Mouse (Mus musculus) natural killer cell, adult 2 months (primary cell): ENCODE data around the gene Slc12a6.

Source experiments
- DNase-seq, 2 experiments: peaks; one replicate each; pipeline ENCODE4 v3.0.0; 2022; ENCODE audit warnings: low spot score in 2 of 2

Gene Slc12a6

DNA sequence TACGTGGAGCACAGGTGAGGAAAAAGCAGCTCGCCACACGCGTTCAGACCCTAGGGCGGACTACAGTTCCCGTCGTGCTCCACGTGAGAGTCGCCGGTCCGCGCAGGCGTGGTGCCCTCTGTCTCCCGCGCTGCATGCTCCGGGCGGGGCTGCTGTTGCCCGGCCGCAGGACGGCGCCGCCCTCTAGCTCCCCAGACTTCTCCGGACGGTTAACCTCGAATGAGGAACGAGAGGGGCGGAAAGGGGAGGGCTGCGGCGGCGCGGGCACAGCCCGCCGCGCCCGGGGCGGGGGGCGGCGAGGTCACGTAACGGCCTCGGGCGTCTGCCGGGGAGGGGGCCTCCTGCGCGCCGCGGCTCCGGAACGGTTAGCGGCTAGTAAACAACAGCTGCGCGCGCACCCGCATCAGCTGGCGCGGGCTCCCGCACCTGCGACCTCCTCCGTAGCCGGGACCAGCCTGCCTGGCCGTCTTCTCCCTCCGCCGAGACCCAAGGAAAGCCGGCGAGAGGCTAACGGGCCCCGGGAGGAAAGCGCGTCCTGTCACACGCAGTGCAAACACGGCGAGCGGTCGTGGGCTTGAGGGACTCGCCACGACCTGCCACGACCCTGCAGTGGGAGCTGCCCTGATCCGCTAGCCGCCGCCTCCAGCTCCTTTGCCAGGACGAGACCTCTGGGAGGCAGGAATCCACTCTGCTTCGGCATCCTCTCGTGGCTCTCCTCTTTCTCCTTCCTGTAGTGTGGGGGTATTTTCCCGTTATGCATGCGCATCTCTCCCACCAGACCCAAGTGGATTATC is at the start of gene Slc12a6:
Gene Slc12a6 (plus strand): TSS at position 378 of the 794 bp plus-strand sequence.
- peak; percentile 86 to 92 for DNase-seq

DNA sequence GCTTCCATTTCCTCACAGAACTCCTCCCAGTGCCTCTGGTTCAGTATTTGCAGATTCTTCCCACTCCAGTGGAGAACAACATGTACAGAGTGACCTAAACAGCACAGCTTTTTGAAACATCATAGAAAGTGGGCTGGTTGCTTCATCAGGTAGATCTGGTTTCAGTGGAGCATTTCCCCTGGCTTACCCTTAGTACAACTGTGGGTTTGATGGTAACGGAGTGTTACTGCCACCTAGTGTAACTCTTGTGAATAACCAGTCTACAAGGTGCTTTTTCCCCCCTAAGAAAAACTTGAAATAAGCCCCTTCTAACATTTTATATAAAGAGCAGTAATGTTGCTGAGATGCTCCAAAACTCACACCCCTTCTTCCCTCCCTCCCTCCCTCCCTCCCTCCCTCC is 49.6 kb upstream of the Slc12a6 start:
- DNase-seq = peak in 1 of 2 experiments; percentile 12

DNA sequence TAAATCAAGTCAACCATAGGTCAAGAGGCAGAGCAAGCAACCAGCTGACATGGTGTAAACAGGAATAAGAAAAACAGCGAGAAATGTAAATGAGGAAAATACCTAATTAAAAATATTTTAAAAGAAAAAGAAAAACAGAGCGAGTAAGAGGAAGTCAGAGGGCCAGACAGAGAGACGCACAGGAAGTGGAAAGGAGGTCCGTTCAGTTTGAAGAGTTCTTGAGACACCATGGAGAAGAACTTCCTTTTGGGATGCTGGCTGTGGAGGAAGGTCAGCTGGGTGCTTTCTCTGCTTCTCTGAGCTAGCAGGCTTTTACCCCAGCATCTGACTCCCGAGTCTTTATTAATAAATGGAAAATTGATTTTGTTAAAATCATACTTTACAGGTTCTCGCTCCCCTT is 48.0 kb upstream of the Slc12a6 start:
- no peak for DNase-seq

DNA sequence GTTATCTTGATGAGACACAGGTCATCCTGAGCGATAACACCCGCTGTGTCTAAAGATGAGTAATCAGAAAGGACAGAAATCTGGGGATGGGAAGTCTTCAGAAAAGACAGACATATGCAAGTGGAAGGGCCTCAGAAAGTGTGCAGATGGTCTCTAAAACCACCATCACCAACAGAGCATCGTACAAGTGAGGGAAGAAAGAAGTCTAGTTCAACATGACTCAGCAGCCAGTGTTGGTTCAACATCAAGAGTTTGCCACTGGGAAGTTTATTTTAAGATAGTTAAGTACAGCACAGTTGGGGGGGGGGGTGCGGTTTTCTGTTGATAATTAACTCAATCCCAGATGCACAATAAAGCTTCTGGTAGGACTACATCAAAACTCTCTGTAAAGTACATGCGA is 44.7 kb upstream of the Slc12a6 start:
- no peak for DNase-seq

DNA sequence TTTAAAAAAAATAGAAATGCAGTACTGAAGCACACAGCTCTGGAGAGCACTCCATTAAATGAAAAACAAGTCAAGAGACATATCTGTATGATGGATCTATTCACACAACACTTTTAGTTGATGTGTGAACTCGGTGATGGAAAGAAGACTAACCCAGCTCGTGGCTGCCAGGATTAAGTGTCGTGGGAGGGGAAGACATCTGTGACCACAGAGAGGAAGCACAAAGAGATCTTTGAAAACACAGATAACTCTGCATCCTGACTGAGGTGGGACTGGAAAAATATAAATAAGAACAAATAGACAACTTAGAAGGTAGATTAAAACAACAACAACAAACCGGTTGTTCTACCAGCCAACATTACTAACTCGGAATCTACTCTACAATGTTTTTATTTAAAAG is 43.0 kb upstream of the Slc12a6 start:
- no peak for DNase-seq

DNA sequence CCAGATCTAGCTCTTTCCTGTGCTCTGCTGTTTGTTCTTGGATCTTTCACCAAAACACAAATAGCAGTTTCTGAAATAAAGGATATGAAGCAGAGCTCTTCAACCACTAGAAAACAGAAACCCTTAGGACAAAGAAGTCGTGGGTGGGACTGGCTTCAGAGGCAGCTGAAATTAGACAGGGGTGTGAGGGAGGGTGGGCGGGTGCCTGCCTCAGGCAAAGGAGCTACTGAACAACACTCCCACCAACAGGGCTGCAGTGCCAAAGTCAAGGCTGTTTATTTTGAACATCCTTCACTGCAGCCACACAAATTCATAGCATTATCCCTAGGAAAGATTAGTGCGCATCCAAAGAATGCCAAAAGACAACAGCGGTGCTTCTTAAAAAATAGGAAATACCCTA is 41.3 kb upstream of the Slc12a6 start:
- DNase-seq = no peak

DNA sequence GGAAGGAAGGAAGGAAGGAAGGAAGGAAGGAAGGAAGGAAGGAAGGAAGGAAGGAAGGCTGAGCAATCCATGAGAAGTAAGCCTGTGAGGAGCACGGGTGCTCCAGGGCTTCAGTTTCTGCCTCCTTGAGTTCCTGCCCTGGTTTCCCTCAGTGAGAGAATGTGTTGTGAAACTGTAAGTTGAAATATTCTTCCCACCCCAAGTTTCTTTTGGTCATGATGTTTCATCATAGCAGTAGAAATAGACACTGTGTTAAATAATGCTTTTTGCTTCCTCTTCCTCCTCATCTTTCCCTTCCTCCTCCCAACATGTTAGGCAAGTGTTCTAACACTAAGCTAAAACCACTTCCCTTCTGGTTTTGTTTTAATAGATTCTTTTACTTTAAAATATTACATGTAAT is 33.0 kb upstream of the Slc12a6 start:
- DNase-seq = no peak

DNA sequence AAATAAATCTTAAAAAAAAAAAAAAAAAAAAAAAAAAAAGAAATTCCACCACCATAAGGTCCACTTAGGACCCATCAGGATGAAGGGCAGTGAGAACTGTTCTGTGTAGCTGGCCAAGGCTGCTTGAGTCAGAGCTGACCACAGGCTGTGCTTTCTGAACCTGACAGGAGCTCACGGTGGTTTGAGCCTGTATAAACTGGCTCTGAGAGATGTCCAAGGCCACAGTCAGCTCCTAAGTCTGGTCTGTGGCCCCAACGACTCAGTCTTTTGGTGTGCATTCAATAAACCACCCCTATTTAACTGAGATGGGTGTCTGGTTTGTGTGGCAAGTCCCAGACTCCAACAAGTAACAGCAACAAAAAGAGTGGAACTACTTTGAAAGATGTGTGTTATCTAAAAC is 29.0 kb upstream of the Slc12a6 start:
- no peak for DNase-seq

DNA sequence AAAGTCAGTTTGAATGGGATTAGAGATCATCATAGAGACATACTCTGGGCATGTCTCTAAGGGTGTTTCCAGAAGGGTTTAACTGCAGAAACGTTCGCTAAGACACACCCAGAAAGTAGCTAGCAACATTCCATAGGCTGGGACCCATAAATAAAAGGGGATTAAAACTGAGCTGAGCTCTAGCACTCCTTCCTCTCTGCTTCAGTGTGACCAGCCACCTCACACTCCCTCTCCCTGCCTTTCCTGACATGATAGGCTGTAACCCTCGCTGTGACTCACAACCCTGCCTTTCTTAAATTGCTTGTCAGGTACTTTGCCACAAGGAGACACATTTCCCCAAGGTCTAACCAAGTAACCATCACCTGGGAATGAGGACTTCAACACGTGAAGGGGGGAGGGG is 27.6 kb upstream of the Slc12a6 start:
- DNase-seq = no peak

DNA sequence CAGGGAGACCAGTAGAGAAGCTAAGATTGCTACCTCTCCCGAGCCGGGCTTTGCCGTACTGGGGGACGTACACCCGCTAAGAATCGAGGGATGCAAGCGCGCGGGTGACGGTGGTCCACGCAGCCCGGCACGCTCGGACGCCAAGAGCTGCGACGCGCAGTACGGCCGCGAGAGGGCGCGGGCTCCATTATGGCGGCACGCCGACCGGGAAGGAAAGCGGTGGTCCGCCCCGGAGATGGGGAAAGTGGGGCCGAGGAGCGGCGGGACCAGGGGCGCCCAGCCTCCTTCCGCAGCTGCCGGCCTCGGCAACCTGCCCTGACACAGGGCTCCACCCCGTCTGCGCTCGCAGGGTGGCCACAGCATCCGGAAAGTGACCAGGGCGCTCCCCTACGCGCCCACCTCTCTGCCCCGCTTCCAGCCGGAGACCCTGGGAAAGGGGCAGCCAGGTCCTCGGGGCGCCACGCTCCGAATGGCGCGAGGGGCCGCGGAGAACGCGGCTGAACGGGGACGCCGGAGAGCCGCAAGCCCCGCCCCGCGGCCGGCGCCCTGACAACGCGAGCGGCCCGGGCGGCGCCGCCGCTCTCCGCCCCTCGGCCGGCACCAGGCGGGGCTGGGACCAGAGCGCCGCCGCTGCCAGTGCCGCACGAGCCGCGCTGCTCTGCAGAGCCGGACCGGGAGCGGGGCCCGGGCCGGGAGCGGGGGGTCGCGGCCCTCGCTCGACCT is 26.3 kb upstream of the Slc12a6 start, which contains the start of gene Lpcat4:
Gene Lpcat4 (plus strand): TSS at position 257 of the 723 bp plus-strand sequence.
- peak; percentile 76 to 82 for DNase-seq

DNA sequence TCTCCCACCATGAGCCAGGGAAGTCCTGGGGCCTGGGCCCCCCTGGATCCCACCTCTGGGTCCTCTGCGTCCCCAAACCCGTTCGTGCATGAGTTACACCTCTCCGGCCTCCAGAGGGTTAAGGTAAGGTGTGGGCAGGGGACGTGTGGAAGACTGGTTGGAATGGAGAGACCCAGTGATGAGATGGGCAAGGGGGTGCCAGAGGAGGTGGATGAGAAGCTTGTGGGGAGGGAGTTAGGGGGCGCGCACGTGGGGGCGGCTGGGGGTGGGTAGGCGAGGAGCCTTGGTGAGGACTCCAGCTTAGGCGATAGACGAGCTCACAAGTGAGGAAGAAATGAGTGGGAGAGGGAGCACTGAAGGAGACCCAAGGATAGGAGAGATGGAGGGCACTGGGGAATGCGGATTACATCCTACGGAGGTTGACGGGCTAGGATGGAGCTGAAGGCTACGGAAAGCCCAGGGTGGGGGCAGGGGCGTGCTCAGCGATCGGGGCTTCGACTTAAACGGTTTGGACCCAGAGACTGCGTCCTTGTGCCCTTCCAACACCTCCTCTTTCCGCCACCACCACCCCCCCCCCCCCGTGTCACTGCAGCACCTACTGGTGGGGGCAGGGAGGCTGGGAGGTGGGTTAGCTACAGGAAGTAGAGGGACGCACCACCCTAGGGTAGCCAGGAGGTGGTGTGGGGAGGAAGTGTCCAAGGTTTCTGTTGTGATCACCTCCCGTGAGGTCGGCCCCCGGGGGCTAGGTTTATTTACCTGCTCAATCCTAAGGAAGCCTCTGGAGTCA is 25.5 kb upstream of the Slc12a6 start:
- peak; percentile 39 to 49 for DNase-seq

DNA sequence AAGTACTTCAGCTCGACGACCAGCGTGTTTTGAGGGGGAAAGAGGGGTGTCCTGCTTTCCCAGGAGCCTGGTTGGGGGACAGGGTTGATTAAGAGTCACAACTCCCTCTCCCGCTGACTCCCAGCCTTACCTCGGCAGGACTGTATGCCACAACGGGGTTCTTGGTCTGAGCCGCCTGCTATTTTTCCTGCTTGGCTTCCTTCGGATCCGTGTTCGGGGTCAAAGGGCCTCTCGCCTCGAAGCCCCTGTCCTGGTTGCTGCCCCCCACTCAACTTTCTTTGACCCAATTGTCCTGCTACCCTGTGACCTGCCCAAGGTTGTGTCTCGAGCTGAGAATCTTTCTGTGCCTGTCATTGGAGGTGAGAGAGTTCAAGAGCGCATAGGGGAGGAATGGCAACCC is 23.8 kb upstream of the Slc12a6 start:
- DNase-seq = no peak

DNA sequence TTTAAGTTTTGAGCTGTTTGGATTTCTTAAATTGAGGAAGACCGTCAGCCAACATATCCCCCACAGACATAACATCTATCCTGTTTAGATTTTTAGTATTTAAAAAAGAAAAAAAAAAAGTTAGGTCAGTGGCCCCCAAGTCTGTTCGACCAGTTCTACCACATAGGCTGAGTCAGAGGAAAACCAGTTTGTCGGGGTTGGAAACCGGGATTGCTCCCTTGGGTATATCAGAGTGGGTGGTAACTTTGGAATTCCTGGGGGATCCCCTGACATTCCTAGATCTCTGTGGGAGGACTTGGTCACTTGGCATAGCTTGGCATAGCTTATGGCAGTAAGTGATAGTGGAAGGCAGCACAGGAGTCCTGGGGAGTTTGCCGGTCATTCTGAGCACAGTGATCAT is 20.3 kb upstream of the Slc12a6 start:
- DNase-seq = no peak

DNA sequence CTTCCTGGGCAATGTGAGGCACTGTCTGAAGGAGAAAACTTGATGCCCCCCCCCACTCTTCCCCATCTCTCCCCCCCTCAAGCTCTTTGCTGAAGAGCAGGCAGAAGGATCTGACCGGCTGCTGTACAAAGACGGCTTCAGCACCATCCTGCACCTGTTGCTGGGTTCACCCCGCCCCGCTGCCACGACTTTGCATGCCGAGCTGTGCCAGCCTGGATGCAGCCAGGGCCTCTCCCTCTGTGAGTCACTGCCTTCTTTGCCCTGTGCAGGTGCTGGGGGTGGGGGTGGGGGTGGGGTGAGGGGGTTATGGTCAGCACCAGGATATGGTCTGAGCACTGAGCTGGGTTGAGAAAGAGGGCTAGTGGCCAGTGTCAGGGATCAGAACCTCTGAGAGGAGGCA is 19.4 kb upstream of the Slc12a6 start:
- DNase-seq = no peak

DNA sequence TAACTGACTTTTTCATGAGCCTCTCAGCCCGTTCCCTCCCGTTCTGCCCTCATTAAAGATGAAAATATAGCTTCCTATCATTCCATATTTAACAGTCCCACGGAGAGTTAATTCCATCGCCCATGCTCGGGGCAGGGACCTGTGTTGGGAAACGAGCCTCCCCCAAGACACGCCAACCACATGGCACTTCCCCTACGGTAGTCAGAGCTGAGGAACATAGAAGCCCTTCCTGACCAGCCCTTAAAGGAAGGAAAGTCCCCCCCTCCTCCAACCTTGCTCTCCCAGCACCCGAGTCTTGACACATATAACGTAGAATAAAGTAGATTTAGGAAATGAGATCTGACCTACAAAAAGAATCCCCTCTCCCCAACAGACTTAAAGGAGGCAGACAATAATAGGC is 18.3 kb upstream of the Slc12a6 start:
- DNase-seq = no peak

DNA sequence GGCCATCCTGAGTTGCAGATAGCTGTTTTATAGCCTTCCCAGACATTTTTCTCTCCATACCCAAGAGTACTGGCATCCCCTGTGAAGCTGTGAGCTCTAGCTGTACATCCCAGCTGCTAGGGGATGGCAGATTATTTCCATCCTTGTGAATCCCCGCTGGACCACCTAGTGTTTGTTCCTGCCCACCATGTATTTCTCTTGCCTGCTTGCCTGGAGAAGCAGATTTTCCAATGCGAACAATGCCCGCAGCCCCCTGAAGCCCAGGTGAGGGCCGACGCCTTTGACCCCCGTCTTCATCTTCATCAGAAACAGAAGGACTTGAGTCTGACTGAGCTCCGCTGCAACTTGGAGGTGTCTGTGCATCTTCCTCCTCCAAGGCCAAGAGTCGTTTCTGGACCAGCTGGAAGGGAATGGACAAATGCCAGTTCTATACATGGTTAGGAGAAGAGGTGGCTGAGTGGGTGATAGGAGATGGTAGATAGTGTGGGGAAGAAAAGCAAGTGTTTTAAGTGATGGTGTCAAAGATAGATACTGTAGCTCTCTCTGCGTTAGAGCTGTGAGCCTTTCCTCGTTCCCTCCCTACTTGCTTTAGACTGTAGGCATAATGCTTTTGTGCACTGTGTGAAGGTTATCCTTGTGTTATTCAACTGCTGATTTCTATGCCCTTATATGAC is 15.7 kb upstream of the Slc12a6 start:
- DNase-seq = no peak

DNA sequence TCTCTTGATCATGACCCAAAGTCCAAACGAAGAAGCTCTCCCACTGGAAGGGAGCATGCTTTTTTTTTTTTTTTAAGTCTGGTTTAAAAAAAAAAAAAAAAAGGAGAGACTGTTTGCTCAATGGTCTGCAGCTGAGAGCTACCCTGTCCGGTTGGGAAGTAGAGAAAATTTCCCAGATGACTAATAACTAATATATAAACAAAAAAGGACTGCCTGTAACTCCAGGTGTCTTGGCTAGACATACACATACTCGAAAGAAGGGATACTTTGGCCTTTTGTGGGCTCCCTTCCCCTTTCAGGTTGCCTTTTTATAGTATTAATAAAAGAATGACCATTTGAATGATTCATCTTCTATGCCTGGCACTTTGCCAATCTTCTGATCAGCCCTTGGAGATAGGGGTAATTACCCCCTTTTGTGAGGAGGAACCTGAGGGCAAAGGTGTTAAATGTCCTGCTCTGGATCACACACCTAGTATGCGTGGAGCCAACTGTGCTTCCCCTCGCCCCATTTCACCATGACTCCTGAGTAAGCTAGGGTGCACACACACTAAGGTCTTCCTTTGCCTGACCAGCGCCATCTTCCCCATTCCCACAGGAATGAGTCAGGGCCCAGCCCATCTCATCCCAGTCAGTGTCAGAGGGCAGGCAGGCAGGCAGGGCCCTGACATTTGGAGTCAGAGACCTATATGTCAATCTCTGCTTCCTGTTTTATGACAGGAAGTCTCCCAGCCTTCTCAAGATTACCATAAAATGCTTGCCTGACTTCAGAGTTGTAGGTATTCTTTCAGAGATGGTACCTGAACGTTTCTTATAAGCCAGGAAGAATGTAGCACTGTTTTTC is 10.7 kb upstream of the Slc12a6 start:
- no peak for DNase-seq

DNA sequence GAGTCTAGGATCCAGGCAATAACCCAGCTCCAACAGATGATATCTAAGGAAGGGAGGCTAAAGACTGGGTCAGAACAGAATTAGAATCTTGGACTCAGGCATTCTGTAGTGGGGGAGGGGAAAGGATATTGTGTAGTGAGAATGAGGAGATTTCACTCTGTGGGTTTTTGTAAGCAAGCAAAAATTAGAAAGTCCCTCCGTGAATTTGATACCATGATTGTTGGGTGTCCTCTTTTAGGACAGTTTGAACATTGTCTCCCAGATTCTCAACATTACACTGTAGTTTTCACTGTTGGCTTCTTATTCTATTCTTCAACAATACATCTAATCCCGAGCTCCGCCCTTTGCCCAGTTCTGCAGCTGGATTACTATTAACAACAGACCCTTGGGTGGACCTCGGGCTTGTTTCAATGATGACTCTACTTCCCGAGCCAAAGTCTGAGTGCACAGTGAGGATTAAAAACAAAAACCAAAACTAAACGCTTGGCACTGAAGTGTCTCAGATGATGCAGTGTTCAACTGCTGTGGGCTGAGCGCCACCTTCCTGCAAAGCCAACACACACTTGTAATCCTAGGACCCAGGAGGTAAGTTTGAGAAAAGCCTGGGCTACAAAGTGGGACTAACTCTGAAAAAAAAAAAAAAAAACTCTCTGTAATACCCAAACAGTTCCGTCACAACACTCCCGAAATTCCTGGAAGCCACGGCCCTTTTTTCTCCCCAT is 6.2 kb upstream of the Slc12a6 start, which contains the start of gene Nutm1:
Gene Nutm1 (minus strand): TSS at position 51 of the 722 bp plus-strand sequence.
- DNase-seq = no peak

DNA sequence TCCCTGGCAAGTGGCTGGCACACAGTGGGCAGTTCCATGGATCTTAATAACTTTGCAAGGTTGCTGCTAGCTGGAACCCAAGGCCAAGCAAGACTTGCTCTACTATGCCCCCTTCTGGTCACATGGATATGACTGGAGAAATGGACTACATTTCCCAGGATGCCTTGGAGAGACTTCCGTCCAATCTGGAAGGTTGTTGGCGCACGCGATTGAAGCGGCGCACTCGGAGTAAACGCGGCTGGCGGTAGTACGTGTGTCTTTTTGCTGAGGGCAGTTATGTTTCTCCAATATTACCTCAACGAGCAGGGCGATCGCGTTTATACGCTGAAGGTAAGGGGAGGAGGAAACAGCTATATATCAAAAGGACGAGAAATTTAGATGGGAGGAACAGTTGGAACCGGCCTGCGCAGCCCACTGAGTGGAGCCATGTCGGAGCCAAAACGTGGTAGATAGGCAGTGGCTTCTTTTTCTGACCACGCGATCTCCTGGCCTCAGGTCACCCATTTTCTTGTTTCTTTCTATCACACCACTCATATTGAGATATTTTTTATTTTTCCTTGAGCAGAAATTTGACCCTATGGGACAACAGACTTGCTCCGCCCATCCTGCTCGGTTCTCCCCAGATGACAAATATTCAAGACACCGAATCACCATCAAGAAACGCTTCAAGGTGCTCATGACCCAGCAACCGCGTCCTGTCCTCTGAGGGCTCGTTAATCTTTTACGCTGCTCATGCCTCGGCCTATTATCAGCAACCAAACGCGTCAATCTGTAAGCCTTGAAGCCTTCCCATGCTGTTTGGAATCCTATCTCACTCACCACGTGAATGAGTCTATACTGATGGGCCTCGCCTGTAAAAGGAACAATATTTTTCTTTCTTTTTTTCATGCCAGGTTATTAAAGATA is 3.6 kb upstream of the Slc12a6 start, which contains the start of gene Nop10:
Gene Nop10 (plus strand): TSS at position 179 of the 906 bp plus-strand sequence.
- peak; percentile 74 to 82 for DNase-seq
